Mouse (Mus musculus): ENCODE results near the gene Lrig1.

DNA sequence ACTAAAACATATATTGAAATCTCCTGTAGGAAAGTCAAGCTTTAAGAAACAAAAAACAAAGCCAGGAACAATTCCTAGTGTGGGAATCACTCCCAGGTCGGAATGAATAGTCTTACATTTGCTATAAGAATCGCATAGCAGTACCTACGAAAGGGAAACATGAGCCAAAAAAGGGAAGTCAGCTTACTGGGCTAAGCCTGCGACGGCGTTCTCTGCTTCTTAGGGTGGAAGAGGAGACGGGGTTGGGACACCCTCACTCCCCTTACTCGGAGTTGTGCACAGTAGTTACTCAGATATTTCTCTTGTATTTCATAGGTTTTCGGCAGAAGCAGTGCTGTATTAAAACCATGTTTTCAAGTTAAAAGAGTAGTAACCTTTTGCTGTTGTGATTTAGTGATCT lies 117.9 kb downstream of the Lrig1 start:
- TF ChIP-seq CTCF (IDR thresholded peaks at IDR 0.05; ENCODE audit: borderline replicate concordance, insufficient read depth, low read length) (no peak), POLR2A (IDR thresholded peaks at IDR 0.05; ENCODE audit: low read depth, low read length) (no peak)
